Mouse (Mus musculus) intestine, embryonic 14.5 days (tissue): ENCODE measurements around the gene Fmr1. TPM values are rescaled to one million over a fixed set of nuclear protein-coding genes. Genes with fewer than 3 reads are reported as not detected.
A peak's percentile ranks its signal among the peaks of the same experiment; 100 is the strongest.
"Not testable (repeated sequence)": the region's sequence is repeated elsewhere in the genome, so short reads cannot be mapped to it uniquely, and the experiment has no call there.

Experiments
- ATAC-seq: fragments of 200-750 bp; cut with Nextera tagmentation; replicated peaks from 2 replicates; pipeline ENCODE4 v1.8.0; 2017; ENCODE audit warnings: low read depth, moderate number of reproducible peaks, moderate TSS enrichment, moderate library complexity; ENCODE audit not compliant: low FRiP score, low TSS enrichment
- DNase-seq: peaks from one replicate; pipeline ENCODE4 v3.0.0-alpha.2; 2018; ENCODE audit warnings: low spot score
- H3K27ac ChIP-seq: fragments of 300-500 bp; sonication (generic); 2 replicates; pipeline ENCODE4 v1.5.1; 2014; ENCODE audit warnings: low read depth, mild to moderate bottlenecking, control low read depth
- H3K27me3 ChIP-seq: fragments of 300-500 bp; sonication (generic); replicated peaks from 2 replicates; pipeline ENCODE4 v1.6.1; 2014; ENCODE audit warnings: low read length, control low read depth; ENCODE audit not compliant: control insufficient read depth, insufficient read depth
- H3K36me3 ChIP-seq: fragments of 300-500 bp; sonication (generic); 2 replicates; pipeline ENCODE4 v1.6.1; 2014; ENCODE audit warnings: low read length, control low read depth; ENCODE audit not compliant: control insufficient read depth, insufficient read depth
- H3K4me1 ChIP-seq: fragments of 300-500 bp; sonication (generic); replicated peaks from 2 replicates; pipeline ENCODE4 v1.6.1; 2014; ENCODE audit warnings: low read length, control low read depth, mixed read lengths; ENCODE audit not compliant: control insufficient read depth, insufficient read depth
- H3K4me2 ChIP-seq: fragments of 300-500 bp; sonication (generic); 2 replicates; pipeline ENCODE4 v1.6.1; 2014; ENCODE audit warnings: low read length
- H3K4me3 ChIP-seq: fragments of 300-500 bp; sonication (generic); 2 replicates; pipeline ENCODE4 v1.5.1; 2014; ENCODE audit warnings: low read depth, low read length, control low read depth, mixed read lengths
- H3K9ac ChIP-seq: fragments of 300-500 bp; sonication (generic); 2 replicates; pipeline ENCODE4 v1.6.1; 2014; ENCODE audit warnings: mild to moderate bottlenecking, low read length
- H3K9me3 ChIP-seq: fragments of 300-500 bp; sonication (generic); 2 replicates; pipeline ENCODE4 v1.6.1; 2016; ENCODE audit warnings: low read length, control low read depth; ENCODE audit not compliant: control insufficient read depth
- WGBS: fragments of 180-500 bp; shearing (Covaris S2); extraction: QIAGEN DNeasy Blood & Tissue Kit; methylation state at CpG from one replicate; pipeline ENCODE4 v1.1.7; 2014; 5-methylcytosine and 5-hydroxymethylcytosine counted together
- polyA plus RNA-seq: library from polyadenylated mRNA; unstranded; fragments of >200 nt; fragmentation: Nextera tagmentation; extraction: Ambion mirVana; gene quantifications from 2 replicates; pipeline ENCODE4 v1.2.1, GENCODE M21; 2014

Fmr1 gene
- 57.1 and 57.2 TPM in 2 replicates for polyA plus RNA-seq

- H3K4me2 ChIP-seq = peak within 1 kb of the TSS; percentile 49
- H3K27ac ChIP-seq = peak within 1 kb of the TSS; percentile 88
- peak; percentile 98 for ATAC-seq
- H3K27me3 ChIP-seq = no peaks in the 10 kb centered on the region
- no peaks in the 10 kb centered on the region for H3K4me1 ChIP-seq
- WGBS = 10% methylated on average over 36 of the region's 49 CpGs
- DNase-seq = peak; percentile 95
- H3K9ac ChIP-seq = peak within 1 kb of the TSS; percentile 83
- no peaks in the 10 kb centered on the region for H3K36me3 ChIP-seq
- peak within 1 kb of the TSS; percentile 54 for H3K4me3 ChIP-seq
- H3K9me3 ChIP-seq = no peaks in the 10 kb centered on the region
Observed at GRCm38 (mm10) chrX:68678333-68678740, at the start of gene Fmr1. TSS of gene Fmr1 (plus strand) at chrX:68678541.

- Histone ChIP-seq H3K27ac (no peak overlapping the region), H3K9ac (no peak overlapping the region), H3K36me3 (no peaks in the 10 kb centered on the region), H3K4me2 (no peak overlapping the region), H3K9me3 (no peaks in the 10 kb centered on the region), H3K27me3 (no peaks in the 10 kb centered on the region), H3K4me3 (no peak overlapping the region), H3K4me1 (no peaks in the 10 kb centered on the region)
- WGBS = 40% methylated on average over 1 of the region's 1 CpGs
- ATAC-seq (no peak), DNase-seq (no peak)
Observed at GRCm38 (mm10) chrX:68641603-68642002, 36.7 kb upstream of the Fmr1 start.

GRCm38 (mm10) chrX:68645154-68645919, 33.0 kb upstream of the Fmr1 start:
- Histone ChIP-seq H3K4me3 (no peak overlapping the region), H3K9ac (no peak overlapping the region), H3K27me3 (no peaks in the 10 kb centered on the region), H3K9me3 (no peaks in the 10 kb centered on the region), H3K4me1 (no peaks in the 10 kb centered on the region), H3K36me3 (no peaks in the 10 kb centered on the region), H3K27ac (no peak overlapping the region), H3K4me2 (no peak overlapping the region)
- no peak for DNase-seq
- WGBS = 41% methylated on average over 7 of the region's 7 CpGs
- no peak for ATAC-seq

- no peaks in the 10 kb centered on the region for H3K9me3 ChIP-seq
- H3K4me1 ChIP-seq = no peaks in the 10 kb centered on the region
- H3K4me3 ChIP-seq = no peak overlapping the region
- H3K27me3 ChIP-seq = no peaks in the 10 kb centered on the region
- no peaks in the 10 kb centered on the region for H3K36me3 ChIP-seq
- WGBS = 28% methylated on average over 1 of the region's 1 CpGs
- no peak overlapping the region for H3K27ac ChIP-seq
- peak overlapping the region; percentile 46; the same call in 1 of the 2 replicates for H3K4me2 ChIP-seq
- ATAC-seq = no peak
- DNase-seq = no peak
- no peak overlapping the region for H3K9ac ChIP-seq
Observed at GRCm38 (mm10) chrX:68677508-68677907, 833 bp upstream of the Fmr1 start.

GRCm38 (mm10) chrX:68678815-68679486, 610 bp downstream of the Fmr1 start:
- peak overlapping the region; percentile 83 for H3K9ac ChIP-seq
- no peaks in the 10 kb centered on the region for H3K36me3 ChIP-seq
- peak overlapping the region; percentile 88 for H3K27ac ChIP-seq
- peak overlapping the region; percentile 54 for H3K4me3 ChIP-seq
- H3K27me3 ChIP-seq = no peaks in the 10 kb centered on the region
- 12% methylated on average over 46 of the region's 67 CpGs for WGBS
- H3K4me2 ChIP-seq = peak overlapping the region; percentile 49
- DNase-seq = no peak
- no peaks in the 10 kb centered on the region for H3K9me3 ChIP-seq
- H3K4me1 ChIP-seq = no peaks in the 10 kb centered on the region
- ATAC-seq = peak; percentile 79

GRCm38 (mm10) chrX:68684706-68685105, 6.4 kb downstream of the Fmr1 start:
- Histone ChIP-seq H3K27ac (no peak overlapping the region), H3K4me3 (no peak overlapping the region), H3K36me3 (no peaks in the 10 kb centered on the region), H3K9me3 (no peaks in the 10 kb centered on the region), H3K9ac (no peak overlapping the region), H3K4me2 (no peak overlapping the region), H3K27me3 (no peaks in the 10 kb centered on the region), H3K4me1 (no peaks in the 10 kb centered on the region)
- no peak for ATAC-seq
- 80% methylated on average over 2 of the region's 2 CpGs for WGBS
- no peak for DNase-seq

GRCm38 (mm10) chrX:68691936-68692335, 13.6 kb downstream of the Fmr1 start:
- WGBS = 87% methylated on average over 8 of the region's 8 CpGs
- H3K27me3 ChIP-seq, ATAC-seq, H3K9me3 ChIP-seq, H3K27ac ChIP-seq, H3K9ac ChIP-seq, H3K4me2 ChIP-seq, H3K4me3 ChIP-seq, H3K4me1 ChIP-seq, H3K36me3 ChIP-seq, DNase-seq: not testable (repeated sequence)

GRCm38 (mm10) chrX:68736902-68737301, 58.6 kb downstream of the Fmr1 start:
- no peaks in the 10 kb centered on the region for H3K36me3 ChIP-seq
- H3K27ac ChIP-seq = no peak overlapping the region
- ATAC-seq = no peak
- no peaks in the 10 kb centered on the region for H3K27me3 ChIP-seq
- 83% methylated on average over 1 of the region's 1 CpGs for WGBS
- no peaks in the 10 kb centered on the region for H3K9me3 ChIP-seq
- no peak for DNase-seq
- no peak overlapping the region for H3K4me2 ChIP-seq
- no peak overlapping the region for H3K9ac ChIP-seq
- no peaks in the 10 kb centered on the region for H3K4me1 ChIP-seq
- H3K4me3 ChIP-seq = no peak overlapping the region
